In genomic region chr17:75464331-75464982, GRCm38 (mm10) we compare ENCODE assay signal across 9 mouse cellular contexts. TPM values are rescaled to one million over a fixed set of nuclear protein-coding genes. Genes with fewer than 3 reads are reported as not detected.
A peak's percentile ranks its signal among the peaks of the same experiment; 100 is the strongest.
DNase-seq lines count a peak whose midpoint lies in the region; ATAC-seq and TF ChIP-seq lines count a peak whose summit lies in the region.
"Had no signal": no experiment of that assay in that cellular context is flagged by ENCODE, and none has a peak within 500 bp of the region (broad histone marks: within the 10 kb centered on the region; RNA-seq: fewer than 3 reads in every experiment).

No protein-coding gene starts in this region.

- H3K4me1 ChIP-seq in lung, embryonic 14.5 days (ENCODE audit: insufficient read depth): peaks cover 6% of the 10 kb centered on the region
- peaks cover 10% of the 10 kb centered on the region; the same call in 1 of the 2 replicates for H3K4me1 ChIP-seq in bone marrow, adult 2 months (ENCODE audit: control insufficient read depth, insufficient read depth, low read length)
- peaks cover 22% of the 10 kb centered on the region for H3K4me1 ChIP-seq in heart, embryonic 15.5 days (replicated peaks)
- 0 out of 2 replicates have a peak, but pooled peaks cover 7% of the 10 kb centered on the region for H3K4me1 ChIP-seq in liver, embryonic 15.5 days (replicated peaks)
- peaks cover 10% of the 10 kb centered on the region for H3K4me1 ChIP-seq in lung, adult 2 months (ENCODE audit: control insufficient read depth, insufficient read depth, low read length)

- no peak overlapping the region for H3K27ac ChIP-seq in lung, embryonic 14.5 days (ENCODE audit: low read depth)
- H3K27ac ChIP-seq in bone marrow, adult 2 months (ENCODE audit: control insufficient read depth, insufficient read depth, low read depth, low read length, poor library complexity): peak overlapping the region; percentile 90
- peak overlapping the region; percentile 77 for H3K27ac ChIP-seq in heart, embryonic 15.5 days
- no peak overlapping the region for H3K27ac ChIP-seq in liver, embryonic 15.5 days (replicated peaks)

- DNase-seq in lung, embryonic 14.5 days: no peak
- DNase-seq in lung, adult 18-20 months: no peak
- no peak for DNase-seq in spleen, postnatal 14 days (ENCODE audit: low spot score in 2 of 2)
- DNase-seq in adrenal gland, postnatal 14 days: no peak
- no peak for DNase-seq in lung, adult 2 months
- DNase-seq: thymus, postnatal 36 days had no signal

- 4% methylated on average over 9 of the region's 9 CpGs for WGBS in lung, embryonic 14.5 days
- 22% methylated on average over 9 of the region's 9 CpGs for WGBS in bone marrow, adult 2 months
- WGBS in heart, embryonic 15.5 days: 15% methylated on average over 9 of the region's 9 CpGs
- WGBS in liver, embryonic 15.5 days (ENCODE audit: insufficient replicate concordance): 13% methylated on average over 9 of the region's 9 CpGs
- WGBS in lung, adult 2 months: 22% methylated on average over 9 of the region's 9 CpGs

- H3K9me3 ChIP-seq in lung, embryonic 14.5 days (ENCODE audit: low read depth, low read length): no peaks in the 10 kb centered on the region
- H3K9me3 ChIP-seq in heart, embryonic 15.5 days (replicated peaks): no peaks in the 10 kb centered on the region
- no peaks in the 10 kb centered on the region for H3K9me3 ChIP-seq in liver, embryonic 15.5 days (replicated peaks)

- peak; percentile 14; the same call in 1 of the 2 replicates for ATAC-seq in lung, embryonic 14.5 days (ENCODE audit: insufficient read depth)
- no peak for ATAC-seq in heart, embryonic 15.5 days (replicated peaks; ENCODE audit: insufficient number of reproducible peaks, insufficient read depth, low FRiP score, low read depth)
- no peak for ATAC-seq in liver, embryonic 15.5 days (ENCODE audit: insufficient read depth)

- TF ChIP-seq POLR2A in bone marrow, adult 2 months (IDR thresholded peaks at IDR 0.05; ENCODE audit: borderline replicate concordance, control insufficient read depth, low read depth, low read length): no peak
- no peak for TF ChIP-seq POLR2A in lung, adult 2 months (IDR thresholded peaks at IDR 0.05; ENCODE audit: borderline replicate concordance, extremely low read depth, low read depth, low read length)

- no peak overlapping the region for H3K4me3 ChIP-seq in lung, embryonic 14.5 days (ENCODE audit: low read depth, low read length)
- H3K4me3 ChIP-seq in bone marrow, adult 2 months (replicated peaks; ENCODE audit: control insufficient read depth, low read depth, low read length): peak overlapping the region; percentile 68
- H3K4me3 ChIP-seq in heart, embryonic 15.5 days: peak overlapping the region; percentile 39
- no peak overlapping the region for H3K4me3 ChIP-seq in liver, embryonic 15.5 days (replicated peaks)
- no peak overlapping the region for H3K4me3 ChIP-seq in lung, adult 2 months (replicated peaks; ENCODE audit: extremely low read depth, low read depth, low read length)

- no peaks in the 10 kb centered on the region for H3K36me3 ChIP-seq in lung, embryonic 14.5 days (ENCODE audit: insufficient read depth)
- no peaks in the 10 kb centered on the region for H3K36me3 ChIP-seq in heart, embryonic 15.5 days
- H3K36me3 ChIP-seq in liver, embryonic 15.5 days (replicated peaks): no peaks in the 10 kb centered on the region

- no peak overlapping the region for H3K9ac ChIP-seq in lung, embryonic 14.5 days
- H3K9ac ChIP-seq in heart, embryonic 15.5 days: no peak overlapping the region
- H3K9ac ChIP-seq in liver, embryonic 15.5 days: no peak overlapping the region

- no peak for TF ChIP-seq CTCF in lung, embryonic 14.5 days (IDR thresholded peaks at IDR 0.05; ENCODE audit: low read depth)
- TF ChIP-seq CTCF in bone marrow, adult 2 months (IDR thresholded peaks at IDR 0.05; ENCODE audit: control insufficient read depth, insufficient read depth, low read length): no peak
- TF ChIP-seq CTCF in lung, adult 2 months (IDR thresholded peaks at IDR 0.05; ENCODE audit: insufficient read depth, low read length): no peak

- H3K4me2 ChIP-seq in lung, embryonic 14.5 days: peak overlapping the region; percentile 60
- peak overlapping the region; percentile 64 for H3K4me2 ChIP-seq in heart, embryonic 15.5 days
- H3K4me2 ChIP-seq in liver, embryonic 15.5 days: peak overlapping the region; percentile 51; the same call in 1 of the 2 replicates

- H3K27me3 ChIP-seq in lung, embryonic 14.5 days (ENCODE audit: insufficient read depth, low read length): no peaks in the 10 kb centered on the region
- H3K27me3 ChIP-seq in heart, embryonic 15.5 days: no peaks in the 10 kb centered on the region
- H3K27me3 ChIP-seq in liver, embryonic 15.5 days: no peaks in the 10 kb centered on the region

RNA-seq across cellular contexts. Expression of gene Rasgrp3, which starts 28.8 kb away (rescaled TPM):
- 24.5 and 30.1 TPM in 2 replicates for polyA plus RNA-seq in lung, embryonic 14.5 days (2014; fragmentation: Nextera tagmentation; extraction: Ambion mirVana)
- 2.3 and 4.3 TPM in 2 replicates for polyA plus RNA-seq in bone marrow, adult 2 months (2011; ENCODE audit: insufficient read depth, insufficient read length, low replicate concordance, missing spikeins)
- polyA plus RNA-seq in heart, embryonic 15.5 days (2015; fragmentation: Nextera tagmentation; extraction: Ambion mirVana): 15.4 and 20.1 TPM in 2 replicates
- 2.9 and 3.3 TPM in 2 replicates for polyA plus RNA-seq in liver, embryonic 15.5 days (2015; fragmentation: Nextera tagmentation; extraction: Ambion mirVana)
- total RNA-seq in adrenal gland, postnatal 14 days (2021): 23.3 and 30.3 TPM in 2 replicates
- polyA plus RNA-seq in lung, adult 2 months (2012; rRNA removed): 14.5 and 27.0 TPM in 2 replicates

Comparison
In these comparisons a context has a peak if more than half of its experiments do, and no peak if none do; other contexts are left out.
1. H3K27ac ChIP-seq: peak in bone marrow, adult 2 months (single experiment) and heart, embryonic 15.5 days (single experiment); none in lung, embryonic 14.5 days (single experiment) and liver, embryonic 15.5 days (single experiment).
2. H3K4me3 ChIP-seq: peak in bone marrow, adult 2 months (single experiment) and heart, embryonic 15.5 days (single experiment); none in lung, embryonic 14.5 days (single experiment), liver, embryonic 15.5 days (single experiment) and lung, adult 2 months (single experiment).
3. Peak in every context shown above with its lines, with median percentiles within 50 percentile points of each other: H3K4me2 ChIP-seq.